Mouse (Mus musculus) G1E (cell line): Measurements from ENCODE around the gene Bcar3.

Experiments
- CTCF ChIP-seq: IDR thresholded peaks from 2 replicates; pipeline ENCODE4 v1.5.1; 2012; ENCODE audit warnings: low read depth, low read length, inconsistent platforms, mixed read lengths
- GATA1 ChIP-seq: IDR thresholded peaks from 2 replicates; pipeline ENCODE4 v1.6.1; 2012; ENCODE audit warnings: borderline replicate concordance, low read length, inconsistent platforms, mixed read lengths
- GATA2 ChIP-seq: IDR thresholded peaks from 2 replicates; pipeline ENCODE4 v1.6.1; 2012; ENCODE audit warnings: low read depth, low read length, inconsistent platforms, borderline replicate concordance
- TAL1 ChIP-seq: conservative IDR thresholded peaks from 2 replicates; pipeline ENCODE4 v1.6.1; 2012; ENCODE audit warnings: low read depth, low read length, inconsistent platforms, mixed read lengths

GRCm38 (mm10) chr3:122486193-122486592 is 192.3 kb downstream of the Bcar3 start:
- no peak for TF ChIP-seq CTCF
- TF ChIP-seq GATA1 = no peak
- TF ChIP-seq TAL1 = no peak
- no peak for TF ChIP-seq GATA2
